Mouse (Mus musculus) liver, embryonic 12.5 days (tissue): ENCODE results near the gene Il1r2. TPM values are rescaled to one million over a fixed set of nuclear protein-coding genes. Genes with fewer than 3 reads are reported as not detected.
A peak's percentile ranks its signal among the peaks of the same experiment; 100 is the strongest.

Source experiments
- ATAC-seq: fragments of 200-750 bp; cut with Nextera tagmentation; 2 replicates; pipeline ENCODE4 v1.8.0; 2017; ENCODE audit warnings: moderate number of reproducible peaks, mild to moderate bottlenecking, moderate library complexity
- H3K27ac ChIP-seq: fragments of 300-500 bp; sonication (generic); 2 replicates; pipeline ENCODE4 v1.5.1; 2016; ENCODE audit warnings: mild to moderate bottlenecking
- H3K27me3 ChIP-seq: fragments of 300-500 bp; sonication (generic); replicated peaks from 2 replicates; pipeline ENCODE4 v1.6.1; 2016; ENCODE audit warnings: mild to moderate bottlenecking, moderate library complexity
- H3K36me3 ChIP-seq: fragments of 300-500 bp; sonication (generic); 2 replicates; pipeline ENCODE4 v1.6.1; 2016; ENCODE audit warnings: mild to moderate bottlenecking, moderate library complexity
- H3K4me1 ChIP-seq: fragments of 300-500 bp; sonication (generic); 2 replicates; pipeline ENCODE4 v1.6.1; 2016
- H3K4me2 ChIP-seq: fragments of 300-500 bp; sonication (generic); 2 replicates; pipeline ENCODE4 v1.6.1; 2016; ENCODE audit warnings: mild to moderate bottlenecking, moderate library complexity
- H3K4me3 ChIP-seq: fragments of 300-500 bp; sonication (generic); 2 replicates; pipeline ENCODE4 v1.5.1; 2016; ENCODE audit warnings: mild to moderate bottlenecking, moderate library complexity
- H3K9ac ChIP-seq: fragments of 300-500 bp; sonication (generic); 2 replicates; pipeline ENCODE4 v1.6.1; 2016; ENCODE audit warnings: mild to moderate bottlenecking, moderate library complexity
- H3K9me3 ChIP-seq: fragments of 300-500 bp; sonication (generic); replicated peaks from 2 replicates; pipeline ENCODE4 v1.6.1; 2016; ENCODE audit warnings: mild to moderate bottlenecking, moderate library complexity
- WGBS: fragments of 180-500 bp; shearing (Covaris S2); methylation state at CpG from one replicate; pipeline ENCODE4 v1.1.7; 2016; ENCODE audit not compliant: insufficient replicate concordance; 5-methylcytosine and 5-hydroxymethylcytosine counted together
- polyA plus RNA-seq: library from polyadenylated mRNA; unstranded; fragments of >200 nt; fragmentation: Nextera tagmentation; extraction: Ambion mirVana; gene quantifications from 2 replicates; pipeline ENCODE4 v1.2.1, GENCODE M21; 2016

Il1r2 gene
- polyA plus RNA-seq, 1 experiment from 2014 or later, result 0.31 TPM

- 71% methylated on average over 6 of the region's 6 CpGs for WGBS
- ATAC-seq, result no peak
- H3K4me2 ChIP-seq, result no peak overlapping the region
- H3K4me3 ChIP-seq, result no peak overlapping the region
- H3K27ac ChIP-seq, result no peak overlapping the region
- H3K4me1 ChIP-seq, result no peaks in the 10 kb centered on the region; the same call in 1 of the 2 replicates
- no peaks in the 10 kb centered on the region for H3K9me3 ChIP-seq
- H3K36me3 ChIP-seq, result no peaks in the 10 kb centered on the region
- no peak overlapping the region for H3K9ac ChIP-seq
- H3K27me3 ChIP-seq, result no peaks in the 10 kb centered on the region
These were observed 82.2 kb downstream of the Il1r2 start for GRCm38 (mm10) chr1:40156096-40156495.

GRCm38 (mm10) chr1:40163329-40163917 lies 89.5 kb downstream of the Il1r2 start:
- no peak overlapping the region for H3K4me3 ChIP-seq
- H3K9ac ChIP-seq, result no peak overlapping the region
- H3K27me3 ChIP-seq, result no peaks in the 10 kb centered on the region
- H3K27ac ChIP-seq, result peak overlapping the region; percentile 45; the same call in 1 of the 2 replicates
- no peak overlapping the region for H3K4me2 ChIP-seq
- ATAC-seq, result 0 out of 2 replicates have a peak, but pooled peaks have one; percentile 27
- H3K9me3 ChIP-seq, result no peaks in the 10 kb centered on the region
- H3K4me1 ChIP-seq, result no peaks in the 10 kb centered on the region; the same call in 1 of the 2 replicates
- no peaks in the 10 kb centered on the region for H3K36me3 ChIP-seq
- 74% methylated on average over 4 of the region's 4 CpGs for WGBS

GRCm38 (mm10) chr1:40164331-40164730 lies 90.5 kb downstream of the Il1r2 start:
- Histone ChIP-seq H3K9me3 (no peaks in the 10 kb centered on the region), H3K9ac (no peak overlapping the region), H3K4me2 (no peak overlapping the region), H3K4me1 (no peaks in the 10 kb centered on the region; the same call in 1 of the 2 replicates), H3K27ac (no peak overlapping the region), H3K36me3 (no peaks in the 10 kb centered on the region), H3K4me3 (no peak overlapping the region), H3K27me3 (no peaks in the 10 kb centered on the region)
- WGBS, result 58% methylated on average over 4 of the region's 4 CpGs
- ATAC-seq, result no peak

- Histone ChIP-seq H3K9me3 (no peaks in the 10 kb centered on the region), H3K27me3 (no peaks in the 10 kb centered on the region), H3K36me3 (no peaks in the 10 kb centered on the region), H3K4me1 (no peaks in the 10 kb centered on the region), H3K4me3 (no peak overlapping the region), H3K27ac (no peak overlapping the region), H3K9ac (no peak overlapping the region), H3K4me2 (no peak overlapping the region)
- peak; percentile 85 for ATAC-seq
- WGBS, result 62% methylated on average over 8 of the region's 8 CpGs
These were observed 93.7 kb downstream of the Il1r2 start for GRCm38 (mm10) chr1:40167585-40167984.

GRCm38 (mm10) chr1:40171878-40172277 lies 98.0 kb downstream of the Il1r2 start:
- Histone ChIP-seq H3K4me1 (no peaks in the 10 kb centered on the region), H3K27ac (no peak overlapping the region), H3K9ac (no peak overlapping the region), H3K9me3 (no peaks in the 10 kb centered on the region), H3K4me2 (no peak overlapping the region), H3K27me3 (no peaks in the 10 kb centered on the region), H3K4me3 (no peak overlapping the region), H3K36me3 (no peaks in the 10 kb centered on the region)
- 54% methylated on average over 5 of the region's 5 CpGs for WGBS
- no peak for ATAC-seq

GRCm38 (mm10) chr1:40174146-40174545 lies 100.3 kb downstream of the Il1r2 start:
- Histone ChIP-seq H3K9ac (no peak overlapping the region), H3K27ac (no peak overlapping the region), H3K4me2 (no peak overlapping the region), H3K27me3 (no peaks in the 10 kb centered on the region), H3K4me3 (no peak overlapping the region), H3K9me3 (no peaks in the 10 kb centered on the region), H3K4me1 (no peaks in the 10 kb centered on the region), H3K36me3 (no peaks in the 10 kb centered on the region)
- WGBS, result 60% methylated on average over 3 of the region's 3 CpGs
- no peak for ATAC-seq

Other genes starting within 250 kb of the Il1r2 start
- gene Map4k4, start 173.2 kb upstream of the Il1r2 start, polyA plus RNA-seq, result 8.8 and 9.7 TPM in 2 replicates
- gene Il1r1, start 151.0 kb downstream of the Il1r2 start, polyA plus RNA-seq, result 15.7 and 17.8 TPM in 2 replicates